Mouse (Mus musculus): Measurements from ENCODE around the gene Shkbp1. TPM values are rescaled to one million over a fixed set of nuclear protein-coding genes. Genes with fewer than 3 reads are reported as not detected.
A peak's percentile ranks its signal among the peaks of the same experiment; 100 is the strongest.

Gene Shkbp1
- total and polyA plus RNA-seq, 3 experiments: 4.6 to 20.2 (median 7.1) TPM

- WGBS: 76% methylated on average over 24 of the region's 24 CpGs
- Histone ChIP-seq H3K36me3 (ENCODE audit: control insufficient read depth, insufficient read depth, low read length) (peaks cover 5% of the 10 kb centered on the region; the same call in 1 of the 2 replicates), H3K4me1 (ENCODE audit: control insufficient read depth, insufficient read depth, low read length) (peaks cover 8% of the 10 kb centered on the region), H3K79me2 (replicated peaks; ENCODE audit: control insufficient read depth, insufficient read depth, low read length) (no peaks in the 10 kb centered on the region), H3K27me3 (ENCODE audit: control insufficient read depth, insufficient read depth, low read length) (no peaks in the 10 kb centered on the region), H3K9ac (ENCODE audit: low read depth, low read length) (no peak overlapping the region), H3K4me3 (no peak overlapping the region), H3K27ac (no peak overlapping the region)
- intact Hi-C loops (cut with DNase I): no loop called here
- TF ChIP-seq CTCF (IDR thresholded peaks at IDR 0.05): peak; percentile 81
- TF ChIP-seq POLR2A (IDR thresholded peaks at IDR 0.05; ENCODE audit: insufficient read depth, low read depth, low read length): no peak
- no peak for TF ChIP-seq EP300 (IDR thresholded peaks at IDR 0.05; ENCODE audit: insufficient read depth, low read depth, low read length)
- peak in 1 of 2 experiments; percentile 70 for DNase-seq
Observed at GRCm38 (mm10) chr7:27306161-27307160, 49.4 kb downstream of the Shkbp1 start.

GRCm38 (mm10) chr7:27305091-27305730, 50.6 kb downstream of the Shkbp1 start:
- DNase-seq: no peak
- TF ChIP-seq CTCF (IDR thresholded peaks at IDR 0.05): no peak
- TF ChIP-seq POLR2A (IDR thresholded peaks at IDR 0.05; ENCODE audit: insufficient read depth, low read depth, low read length): no peak
- TF ChIP-seq EP300 (IDR thresholded peaks at IDR 0.05; ENCODE audit: insufficient read depth, low read depth, low read length): no peak
- peaks cover 5% of the 10 kb centered on the region; the same call in 1 of the 2 replicates for H3K36me3 ChIP-seq (ENCODE audit: control insufficient read depth, insufficient read depth, low read length)
- H3K4me3 ChIP-seq: no peak overlapping the region
- H3K4me1 ChIP-seq (ENCODE audit: control insufficient read depth, insufficient read depth, low read length): peaks cover 5% of the 10 kb centered on the region
- no peak overlapping the region for H3K9ac ChIP-seq (ENCODE audit: low read depth, low read length)
- intact Hi-C loops (cut with DNase I): no loop called here
- H3K27ac ChIP-seq: no peak overlapping the region
- H3K79me2 ChIP-seq (replicated peaks; ENCODE audit: control insufficient read depth, insufficient read depth, low read length): no peaks in the 10 kb centered on the region
- 85% methylated on average over 17 of the region's 17 CpGs for WGBS
- no peaks in the 10 kb centered on the region for H3K27me3 ChIP-seq (ENCODE audit: control insufficient read depth, insufficient read depth, low read length)

- Histone ChIP-seq H3K9ac (ENCODE audit: low read depth, low read length) (no peak overlapping the region), H3K4me3 (no peak overlapping the region), H3K36me3 (ENCODE audit: control insufficient read depth, insufficient read depth, low read length) (no peaks in the 10 kb centered on the region), H3K4me1 (ENCODE audit: control insufficient read depth, insufficient read depth, low read length) (peaks cover 1% of the 10 kb centered on the region), H3K79me2 (replicated peaks; ENCODE audit: control insufficient read depth, insufficient read depth, low read length) (no peaks in the 10 kb centered on the region), H3K27ac (no peak overlapping the region), H3K27me3 (ENCODE audit: control insufficient read depth, insufficient read depth, low read length) (no peaks in the 10 kb centered on the region)
- TF ChIP-seq CTCF (IDR thresholded peaks at IDR 0.05) (peak; percentile 98), EP300 (IDR thresholded peaks at IDR 0.05; ENCODE audit: insufficient read depth, low read depth, low read length) (peak; percentile 96), POLR2A (IDR thresholded peaks at IDR 0.05; ENCODE audit: insufficient read depth, low read depth, low read length) (no peak)
- 9% methylated on average over 11 of the region's 11 CpGs for WGBS
- intact Hi-C loops (cut with DNase I): loop anchor here (5.0 kb wide), 1 partner anchor 85 kb away; no protein-coding TSS in a partner anchor
- DNase-seq: peak; percentile 76 to 81
Observed at GRCm38 (mm10) chr7:27302172-27302571, 53.6 kb downstream of the Shkbp1 start.

GRCm38 (mm10) chr7:27300801-27301200, 55.0 kb downstream of the Shkbp1 start:
- no peaks in the 10 kb centered on the region for H3K36me3 ChIP-seq (ENCODE audit: control insufficient read depth, insufficient read depth, low read length)
- no peak overlapping the region for H3K9ac ChIP-seq (ENCODE audit: low read depth, low read length)
- no peaks in the 10 kb centered on the region for H3K79me2 ChIP-seq (replicated peaks; ENCODE audit: control insufficient read depth, insufficient read depth, low read length)
- DNase-seq: no peak
- TF ChIP-seq EP300 (IDR thresholded peaks at IDR 0.05; ENCODE audit: insufficient read depth, low read depth, low read length) (no peak), CTCF (IDR thresholded peaks at IDR 0.05) (no peak), POLR2A (IDR thresholded peaks at IDR 0.05; ENCODE audit: insufficient read depth, low read depth, low read length) (no peak)
- intact Hi-C loops (cut with DNase I): loop anchor here (5.0 kb wide), 1 partner anchor 86 kb away; no protein-coding TSS in a partner anchor
- WGBS: 61% methylated on average over 5 of the region's 5 CpGs
- peaks cover 1% of the 10 kb centered on the region for H3K4me1 ChIP-seq (ENCODE audit: control insufficient read depth, insufficient read depth, low read length)
- H3K27ac ChIP-seq: no peak overlapping the region
- H3K4me3 ChIP-seq: no peak overlapping the region
- no peaks in the 10 kb centered on the region for H3K27me3 ChIP-seq (ENCODE audit: control insufficient read depth, insufficient read depth, low read length)

- 69% methylated on average over 4 of the region's 4 CpGs for WGBS
- no peaks in the 10 kb centered on the region for H3K36me3 ChIP-seq (ENCODE audit: control insufficient read depth, insufficient read depth, low read length)
- intact Hi-C loops (cut with DNase I): loop anchor here (5.0 kb wide), 1 partner anchor 87 kb away; no protein-coding TSS in a partner anchor
- no peak overlapping the region for H3K27ac ChIP-seq
- TF ChIP-seq POLR2A (IDR thresholded peaks at IDR 0.05; ENCODE audit: insufficient read depth, low read depth, low read length): no peak
- no peak for TF ChIP-seq CTCF (IDR thresholded peaks at IDR 0.05)
- TF ChIP-seq EP300 (IDR thresholded peaks at IDR 0.05; ENCODE audit: insufficient read depth, low read depth, low read length): no peak
- no peak for DNase-seq
- H3K4me1 ChIP-seq (ENCODE audit: control insufficient read depth, insufficient read depth, low read length): peaks cover 1% of the 10 kb centered on the region
- no peak overlapping the region for H3K9ac ChIP-seq (ENCODE audit: low read depth, low read length)
- no peaks in the 10 kb centered on the region for H3K27me3 ChIP-seq (ENCODE audit: control insufficient read depth, insufficient read depth, low read length)
- no peaks in the 10 kb centered on the region for H3K79me2 ChIP-seq (replicated peaks; ENCODE audit: control insufficient read depth, insufficient read depth, low read length)
- H3K4me3 ChIP-seq: no peak overlapping the region
Observed at GRCm38 (mm10) chr7:27300351-27300750, 55.5 kb downstream of the Shkbp1 start.

All from heart, adult 2 months (tissue).